Mouse (Mus musculus) gastrocnemius, postnatal 14 days (tissue): ENCODE data around the gene Trpm6. TPM values are rescaled to one million over a fixed set of nuclear protein-coding genes. Genes with fewer than 3 reads are reported as not detected.

Experiments used
- DNase-seq: peaks from one replicate; pipeline ENCODE4 v3.0.0; 2021; ENCODE audit warnings: mixed read lengths
- intact Hi-C: fragments of 180-260 bp; cut with DNase I; formaldehyde crosslinking; loops from one replicate; pipeline ENCODE4 v1.15.1; 2025; ENCODE audit warnings: low total_unique reads
- total RNA-seq, 2 experiments: library from RNA; stranded (reverse); gene quantifications; 2 replicates each; pipeline ENCODE4 v1.2.3; 2021

Trpm6 gene
- total RNA-seq, 2 experiments from 2014 or later: 0.04 to 0.14 TPM

DNA sequence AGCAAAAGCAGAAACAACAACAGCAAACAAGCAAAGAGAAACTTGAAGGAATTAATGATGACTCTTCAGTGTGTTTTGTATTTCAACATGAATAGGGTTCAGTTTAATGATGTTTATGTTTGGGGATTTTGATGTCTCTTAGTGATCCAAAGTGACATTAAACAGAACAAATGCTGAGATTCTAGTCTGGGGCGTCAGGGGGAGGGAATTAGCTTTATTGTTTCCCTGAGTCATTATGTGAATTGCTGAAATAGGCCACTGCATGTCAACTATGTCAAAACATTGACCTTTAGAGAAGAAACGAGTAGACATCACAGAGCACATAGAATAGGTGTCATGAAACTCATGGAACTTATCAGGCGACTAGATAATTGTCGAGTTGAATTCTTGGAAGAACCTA lies 129.5 kb downstream of the Trpm6 start:
- intact Hi-C loops: no loop called here
- DNase-seq: no peak

DNA sequence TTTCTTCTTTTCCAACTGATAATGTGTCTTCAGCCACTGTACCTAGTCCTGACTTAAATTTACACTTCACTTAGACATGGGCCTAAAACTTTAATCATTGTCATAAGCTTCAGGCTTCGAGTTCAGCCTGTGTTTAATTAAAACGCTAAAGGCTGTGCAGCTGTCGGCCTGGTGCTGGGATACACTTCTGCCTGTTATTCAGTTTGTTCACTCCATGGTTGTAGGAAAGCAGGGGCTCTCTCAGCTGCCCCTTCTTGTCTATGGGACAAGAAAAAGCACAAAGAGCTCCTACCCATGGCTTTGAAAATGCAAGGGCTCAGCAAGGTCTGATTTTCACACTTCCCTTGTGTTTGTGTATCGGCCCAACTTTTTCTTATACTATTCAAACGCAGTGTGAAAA lies 131.4 kb downstream of the Trpm6 start:
- no peak for DNase-seq
- intact Hi-C loops: no loop called here

- intact Hi-C loops: no loop called here
- DNase-seq: no peak
These were observed 138.0 kb downstream of the Trpm6 start for GRCm38 (mm10) chr19:18887646-18888407.

DNA sequence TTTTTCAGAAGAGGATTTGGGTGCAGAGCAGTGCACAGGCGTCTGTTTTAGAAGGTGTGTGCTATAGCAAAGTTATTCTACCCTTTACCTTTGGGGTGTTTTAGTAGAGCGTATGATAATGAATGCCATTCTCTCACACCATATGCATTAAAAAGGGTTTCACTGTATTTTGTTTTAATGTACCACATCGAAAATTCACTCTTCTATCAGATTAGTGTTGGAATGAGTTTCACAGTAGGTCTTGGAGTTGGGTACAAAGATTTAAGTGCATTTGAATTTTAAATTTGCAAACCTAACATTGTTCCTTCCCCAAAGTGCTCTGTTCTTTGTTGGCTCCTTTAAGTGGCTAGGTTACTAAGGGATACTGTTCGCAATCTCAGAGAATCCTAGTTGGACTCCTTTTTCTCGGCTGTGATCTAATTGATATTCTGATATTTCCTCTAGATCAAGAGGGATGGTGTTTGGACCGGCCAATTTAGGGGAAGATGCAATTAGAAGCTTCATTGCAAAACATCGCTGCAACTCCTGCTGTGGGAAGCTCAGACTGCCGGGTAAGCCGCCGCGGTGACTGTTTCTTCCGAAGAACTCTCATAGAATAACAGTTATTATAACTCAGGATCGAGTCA lies 138.8 kb downstream of the Trpm6 start:
- DNase-seq: no peak
- intact Hi-C loops: no loop called here

DNA sequence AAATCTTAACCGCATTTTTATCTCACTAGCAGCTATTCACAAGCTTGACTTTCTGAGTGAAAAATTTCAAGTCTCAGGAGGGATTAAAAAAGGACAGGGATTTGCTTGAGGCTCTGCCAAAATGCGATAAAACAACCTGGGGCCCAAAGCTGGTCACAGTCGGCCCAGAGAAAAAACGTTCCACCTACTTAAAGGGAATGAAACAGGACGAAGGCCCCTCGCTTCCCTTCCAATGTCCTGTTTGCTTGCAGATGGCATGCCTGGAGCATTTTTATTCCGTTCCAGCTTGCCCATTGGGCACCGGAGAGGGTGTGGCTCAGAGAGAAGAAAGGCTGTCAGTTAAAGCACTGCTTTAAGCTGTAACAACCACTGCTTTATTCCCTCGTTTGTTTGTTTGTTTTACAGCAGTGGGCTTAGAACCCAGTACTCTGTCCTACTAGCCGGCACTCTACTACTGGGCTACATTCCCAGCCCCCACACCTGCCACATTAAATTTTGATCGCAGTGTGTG lies 139.4 kb downstream of the Trpm6 start:
- intact Hi-C loops: no loop called here
- DNase-seq: no peak

- DNase-seq: no peak
- intact Hi-C loops: no loop called here
These were observed 139.8 kb downstream of the Trpm6 start for GRCm38 (mm10) chr19:18889632-18890031.

- intact Hi-C loops: no loop called here
- DNase-seq: no peak
These were observed 140.4 kb downstream of the Trpm6 start for GRCm38 (mm10) chr19:18890216-18890615.

- intact Hi-C loops: no loop called here
- DNase-seq: no peak
These were observed 148.5 kb downstream of the Trpm6 start for GRCm38 (mm10) chr19:18898238-18898637.

DNA sequence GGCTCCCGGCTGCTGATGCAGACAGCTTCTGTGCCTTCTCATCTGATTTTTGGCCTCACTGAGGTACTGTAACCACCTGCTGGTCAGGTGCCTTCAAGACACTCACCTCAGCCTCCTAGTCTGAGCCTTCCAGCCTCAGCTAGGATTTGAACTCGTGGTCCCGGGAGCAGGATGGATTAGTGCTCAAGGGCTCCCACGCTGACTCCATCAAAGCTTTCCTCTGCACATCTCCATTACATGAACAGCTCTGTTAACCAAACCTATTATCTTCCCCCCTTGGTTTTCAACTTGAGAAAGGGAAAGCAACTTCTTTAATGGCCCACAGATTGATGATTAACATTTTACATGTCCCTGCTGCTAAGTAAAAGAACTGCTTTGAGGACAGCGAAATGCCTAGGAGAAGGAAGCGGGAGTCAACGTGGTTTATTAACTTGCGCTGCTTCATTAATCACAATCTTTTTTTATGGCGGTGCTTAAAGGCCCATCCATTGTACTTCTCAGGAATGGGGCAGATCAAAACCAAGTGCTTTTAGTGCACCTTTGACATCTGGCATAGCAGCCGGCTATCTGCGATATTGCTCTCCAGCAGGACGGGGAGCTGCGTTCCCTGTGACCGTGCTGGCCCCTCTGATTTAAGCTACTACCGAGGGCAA lies 152.4 kb downstream of the Trpm6 start:
- intact Hi-C loops: no loop called here
- DNase-seq: no peak

GRCm38 (mm10) chr19:18902694-18903067 lies 152.9 kb downstream of the Trpm6 start:
- intact Hi-C loops: no loop called here
- no peak for DNase-seq

GRCm38 (mm10) chr19:18905511-18905910 lies 155.7 kb downstream of the Trpm6 start:
- intact Hi-C loops: no loop called here
- DNase-seq: no peak

GRCm38 (mm10) chr19:18909641-18910040 lies 159.9 kb downstream of the Trpm6 start:
- intact Hi-C loops: no loop called here
- DNase-seq: peak; percentile 18

GRCm38 (mm10) chr19:18911755-18912340 lies 162.1 kb downstream of the Trpm6 start:
- no peak for DNase-seq
- intact Hi-C loops: no loop called here

- DNase-seq: no peak
- intact Hi-C loops: no loop called here
These were observed 191.6 kb downstream of the Trpm6 start for GRCm38 (mm10) chr19:18941391-18941790.

Other genes with a start within 250 kb of the Trpm6 start
- gene Ostf1, start 118.2 kb upstream of the Trpm6 start, total RNA-seq: 10 to 100 TPM; 32.2 to 36.5 TPM
- 1 to 10 TPM; 2.4 to 3.6 TPM for gene Nmrk1, start 118.0 kb upstream of the Trpm6 start, total RNA-seq
- gene Carnmt1, start 79.2 kb upstream of the Trpm6 start, total RNA-seq: 10 to 100 TPM; 69.3 to 72.8 TPM
- 1 to 10 TPM; 2.6 to 3.1 TPM for gene D030056L22Rik, start 36.8 kb upstream of the Trpm6 start, total RNA-seq